Mouse (Mus musculus): ENCODE measurements around the gene Itga9.

- TF ChIP-seq MAX (IDR thresholded peaks at IDR 0.05; ENCODE audit: low read depth) (no peak), POLR2A (IDR thresholded peaks at IDR 0.05; ENCODE audit: insufficient read length, low read depth) (no peak), POLR2AphosphoS2 (IDR thresholded peaks at IDR 0.05; ENCODE audit: insufficient read length, low read depth) (no peak), TCF12 (IDR thresholded peaks at IDR 0.05; ENCODE audit: insufficient read depth, poor library complexity, severe bottlenecking) (no peak), E2F4 (IDR thresholded peaks at IDR 0.05; ENCODE audit: insufficient read depth) (no peak), MYOD1 (IDR thresholded peaks at IDR 0.05; ENCODE audit: control insufficient read depth in 1 of 3, insufficient read length in 2 of 3, low read depth in 2 of 3) (no peak), TCF3 (IDR thresholded peaks at IDR 0.05; ENCODE audit: insufficient read length, low read depth) (no peak), USF1 (IDR thresholded peaks at IDR 0.05; ENCODE audit: low read depth) (no peak)
Observed at GRCm38 (mm10) chr9:118739071-118739470, 132.6 kb downstream of the Itga9 start.

Data from myocyte (in vitro differentiated cells).